Mouse (Mus musculus) hematopoietic multipotent progenitor cell, adult 10-12 weeks (in vitro differentiated cells): ENCODE data around the gene Olfr262. TPM values are rescaled to one million over a fixed set of nuclear protein-coding genes. Genes with fewer than 3 reads are reported as not detected.

Experiments
- polyA plus RNA-seq: library from polyadenylated mRNA; stranded (reverse); fragments of >175 nt; gene quantifications from 2 replicates; pipeline ENCODE4 v1.2.3, GENCODE M21; 2012; ENCODE audit warnings: low replicate concordance

Olfr262 gene
- polyA plus RNA-seq, result not detected in 2 replicates

DNA sequence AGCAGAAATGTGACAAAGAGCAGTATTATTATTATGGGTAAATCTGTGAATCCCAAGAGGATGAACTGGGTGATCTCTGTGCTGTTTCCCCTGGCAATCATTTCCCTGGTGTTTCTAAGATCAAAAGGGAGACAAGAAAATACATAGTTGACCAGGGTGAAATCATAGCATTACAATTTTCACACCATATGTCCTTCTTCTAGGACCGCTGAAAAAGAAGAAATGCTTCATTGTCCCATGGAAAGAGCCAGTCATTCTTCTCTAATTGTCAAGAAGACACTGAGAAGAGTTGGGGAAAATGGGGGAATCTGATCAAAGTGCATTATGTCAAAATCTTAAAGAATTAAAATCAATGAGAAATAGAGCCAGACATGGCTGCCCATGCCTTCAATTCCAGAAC, at the start of gene Olfr262:
Gene Olfr262, minus strand, starts transcription at position 101 of the 400 bp plus-strand sequence.

DNA sequence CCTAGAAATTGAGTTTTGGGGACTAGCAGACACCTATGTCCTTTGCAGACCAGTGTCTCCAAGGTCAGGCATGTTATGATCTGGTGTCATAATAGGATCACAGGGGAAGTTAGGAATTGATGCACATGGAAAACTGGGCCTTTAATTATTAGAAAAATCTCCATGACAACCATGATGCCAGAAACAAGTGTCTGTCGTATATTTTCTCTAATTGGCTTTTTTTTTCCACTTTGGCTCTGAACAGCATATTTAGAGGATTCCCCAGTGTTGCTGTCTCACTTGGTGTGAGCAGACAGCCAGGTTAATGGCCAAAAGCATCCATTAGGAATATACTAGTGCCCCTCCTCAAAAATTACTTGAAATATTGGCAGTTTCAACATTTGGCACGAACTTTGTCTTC, 38.1 kb upstream of the Olfr262 start, which contains the start of gene Olfr1434:
Gene Olfr1434, plus strand, starts transcription at position 301 of the 400 bp plus-strand sequence.

DNA sequence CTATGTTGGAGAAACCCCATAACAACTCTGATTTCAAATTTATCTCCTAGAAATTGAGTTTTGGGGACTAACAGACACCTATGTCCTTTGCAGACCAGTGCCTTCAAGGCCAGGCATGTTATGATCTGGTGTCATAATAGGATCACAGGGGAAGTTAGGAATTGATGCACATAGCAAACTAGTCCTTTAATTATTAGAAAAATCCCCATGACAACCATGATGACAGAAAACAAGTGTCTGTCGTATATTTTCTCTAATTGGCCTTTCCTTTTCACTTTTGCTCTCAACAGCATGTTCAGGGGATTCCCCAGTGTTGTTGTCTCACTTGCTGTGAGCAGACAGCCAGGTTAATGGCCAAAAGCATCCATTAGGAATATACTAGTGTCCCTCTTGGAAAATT, 19.3 kb upstream of the Olfr262 start, which contains the start of gene Olfr235:
Gene Olfr235, plus strand, starts transcription at position 301 of the 400 bp plus-strand sequence.

DNA sequence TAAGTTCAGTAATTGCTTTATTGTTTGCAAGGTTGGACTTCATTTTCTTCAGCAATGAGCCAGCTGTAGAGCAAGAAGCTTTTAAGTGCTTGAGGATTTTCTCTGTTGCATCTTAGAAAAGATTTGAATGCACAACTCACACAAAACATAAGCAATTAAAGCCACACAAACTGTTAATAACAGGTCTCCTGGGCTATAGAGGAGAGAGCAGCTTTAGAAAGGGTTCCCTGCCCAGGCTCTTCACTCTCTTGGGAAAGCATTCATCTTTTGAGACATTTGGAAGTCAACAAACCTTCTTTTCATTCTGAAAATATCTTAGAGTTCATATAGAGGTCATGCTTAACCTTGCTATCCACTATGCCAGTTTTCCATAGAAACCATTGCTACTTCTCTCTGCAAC, 9.0 kb downstream of the Olfr262 start, which contains the start of gene Olfr1432:
Gene Olfr1432, minus strand, starts transcription at position 101 of the 400 bp plus-strand sequence.

DNA sequence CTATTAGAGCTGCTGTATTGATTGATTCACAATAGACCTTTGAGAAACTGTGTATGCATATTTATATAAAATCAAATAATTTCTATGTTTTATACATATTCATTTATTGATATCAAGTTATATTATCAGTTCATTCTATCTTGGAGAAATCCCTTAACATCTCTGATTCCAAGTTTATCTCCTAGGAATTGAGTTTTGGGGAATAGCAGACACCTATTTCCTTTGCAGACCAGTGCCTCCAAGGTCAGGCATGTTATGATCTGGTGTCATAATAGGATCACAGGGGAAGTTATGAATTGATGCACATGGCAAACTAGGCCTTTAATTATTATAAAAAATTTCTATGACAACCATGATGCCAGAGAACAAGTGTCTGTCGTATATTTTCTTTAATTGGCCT, 41.1 kb downstream of the Olfr262 start, which contains the start of gene Olfr1431:
Gene Olfr1431, plus strand, starts transcription at position 301 of the 400 bp plus-strand sequence.

Other genes starting within 250 kb of the Olfr262 start
- gene Olfr1423, start 200.3 kb downstream of the Olfr262 start, polyA plus RNA-seq, result 0.02 TPM in 1 of 2 replicates, not detected in the other
- not detected in 2 replicates for gene Olfr1424, start 179.0 kb downstream of the Olfr262 start, polyA plus RNA-seq
- gene Olfr1425, start 163.9 kb downstream of the Olfr262 start, polyA plus RNA-seq, result 0.20 TPM in 1 of 2 replicates, not detected in the other
- gene Olfr1426, start 149.6 kb downstream of the Olfr262 start, polyA plus RNA-seq, result not detected in 2 replicates
- gene Olfr1427, start 138.3 kb downstream of the Olfr262 start, polyA plus RNA-seq, result not detected in 2 replicates
- gene Olfr1428, start 125.8 kb downstream of the Olfr262 start, polyA plus RNA-seq, result not detected in 2 replicates
- gene Olfr76, start 118.5 kb downstream of the Olfr262 start, polyA plus RNA-seq, result not detected in 2 replicates
- gene Olfr1555-ps1, start 71.5 kb downstream of the Olfr262 start, polyA plus RNA-seq, result not detected in 2 replicates
- gene Olfr1431, start 41.0 kb downstream of the Olfr262 start, polyA plus RNA-seq, result not detected in 2 replicates
- not detected in 2 replicates for gene Olfr1432, start 9.1 kb downstream of the Olfr262 start, polyA plus RNA-seq
- gene Olfr235, start 19.4 kb upstream of the Olfr262 start, polyA plus RNA-seq, result not detected in 2 replicates
- gene Olfr1434, start 38.2 kb upstream of the Olfr262 start, polyA plus RNA-seq, result 0.15 TPM in 1 of 2 replicates, not detected in the other
- not detected in 2 replicates for gene Olfr1436, start 57.5 kb upstream of the Olfr262 start, polyA plus RNA-seq
- not detected in 2 replicates for gene Olfr1437, start 83.4 kb upstream of the Olfr262 start, polyA plus RNA-seq
- gene Olfr1438-ps1, start 94.3 kb upstream of the Olfr262 start, polyA plus RNA-seq, result not detected in 2 replicates
- gene Olfr1440, start 145.6 kb upstream of the Olfr262 start, polyA plus RNA-seq, result not detected in 2 replicates
- not detected in 2 replicates for gene Olfr1441, start 175.8 kb upstream of the Olfr262 start, polyA plus RNA-seq
- gene Pfpl, start 186.2 kb upstream of the Olfr262 start, polyA plus RNA-seq, result not detected in 2 replicates
- gene Mpeg1, start 219.1 kb upstream of the Olfr262 start, polyA plus RNA-seq, result 23.5 and 31.3 TPM in 2 replicates